Mouse (Mus musculus) heart, embryonic 13.5 days (tissue): ENCODE data around the gene Cdh4. TPM values are rescaled to one million over a fixed set of nuclear protein-coding genes. Genes with fewer than 3 reads are reported as not detected.
A peak's percentile ranks its signal among the peaks of the same experiment; 100 is the strongest.

Experiments
- ATAC-seq: fragments of 200-750 bp; cut with Nextera tagmentation; 2 replicates; pipeline ENCODE4 v1.8.0; 2017; ENCODE audit warnings: moderate TSS enrichment; ENCODE audit not compliant: insufficient number of reproducible peaks, low FRiP score, low TSS enrichment; ENCODE audit errors: extremely low read depth
- H3K27ac ChIP-seq: fragments of 300-500 bp; sonication (generic); replicated peaks from 2 replicates; pipeline ENCODE4 v1.5.1; 2015; ENCODE audit warnings: moderate library complexity, mild to moderate bottlenecking, inconsistent platforms
- H3K27me3 ChIP-seq: fragments of 300-500 bp; sonication (generic); replicated peaks from 2 replicates; pipeline ENCODE4 v1.6.1; 2015; ENCODE audit warnings: mild to moderate bottlenecking, inconsistent platforms
- H3K36me3 ChIP-seq: fragments of 300-500 bp; sonication (generic); 2 replicates; pipeline ENCODE4 v1.6.1; 2015; ENCODE audit warnings: mild to moderate bottlenecking, inconsistent platforms
- H3K4me1 ChIP-seq: fragments of 300-500 bp; sonication (generic); 2 replicates; pipeline ENCODE4 v1.6.1; 2015; ENCODE audit warnings: inconsistent platforms
- H3K4me2 ChIP-seq: fragments of 300-500 bp; sonication (generic); 2 replicates; pipeline ENCODE4 v1.6.1; 2015; ENCODE audit warnings: inconsistent platforms, mild to moderate bottlenecking, moderate library complexity
- H3K4me3 ChIP-seq: fragments of 300-500 bp; sonication (generic); 2 replicates; pipeline ENCODE4 v1.5.1; 2015; ENCODE audit warnings: moderate library complexity, mild to moderate bottlenecking, inconsistent platforms
- H3K9ac ChIP-seq: fragments of 300-500 bp; sonication (generic); 2 replicates; pipeline ENCODE4 v1.6.1; 2015; ENCODE audit warnings: inconsistent platforms, mild to moderate bottlenecking, moderate library complexity
- H3K9me3 ChIP-seq: fragments of 300-500 bp; sonication (generic); 2 replicates; pipeline ENCODE4 v1.6.1; 2016; ENCODE audit warnings: inconsistent platforms
- WGBS: fragments of 180-500 bp; shearing (Covaris S2); methylation state at CpG from one replicate; pipeline ENCODE4 v1.1.7; 2015; ENCODE audit warnings: mixed read lengths; 5-methylcytosine and 5-hydroxymethylcytosine counted together
- polyA plus RNA-seq: library from polyadenylated mRNA; unstranded; fragments of >200 nt; fragmentation: Nextera tagmentation; extraction: Ambion mirVana; gene quantifications from 2 replicates; pipeline ENCODE4 v1.2.1, GENCODE M21; 2015

Gene Cdh4
- polyA plus RNA-seq, 1 experiment from 2014 or later, result 1.4 TPM

GRCm38 (mm10) chr2:179794354-179794753, 352.1 kb downstream of the Cdh4 start:
- Histone ChIP-seq H3K4me3 (no peak overlapping the region), H3K36me3 (no peaks in the 10 kb centered on the region), H3K9me3 (no peaks in the 10 kb centered on the region), H3K27me3 (no peaks in the 10 kb centered on the region), H3K4me1 (peaks cover 33% of the 10 kb centered on the region), H3K27ac (no peak overlapping the region), H3K9ac (no peak overlapping the region), H3K4me2 (no peak overlapping the region)
- no peak for ATAC-seq
- 55% methylated on average over 1 of the region's 1 CpGs for WGBS

- Histone ChIP-seq H3K36me3 (no peaks in the 10 kb centered on the region), H3K4me1 (peaks cover 44% of the 10 kb centered on the region), H3K27ac (no peak overlapping the region), H3K4me2 (no peak overlapping the region), H3K27me3 (no peaks in the 10 kb centered on the region), H3K9me3 (no peaks in the 10 kb centered on the region), H3K9ac (no peak overlapping the region), H3K4me3 (no peak overlapping the region)
- no peak for ATAC-seq
- 75% methylated on average over 12 of the region's 12 CpGs for WGBS
Observed at GRCm38 (mm10) chr2:179795452-179795851, 353.2 kb downstream of the Cdh4 start.

- Histone ChIP-seq H3K4me3 (no peak overlapping the region), H3K27ac (0 out of 2 replicates have a peak overlapping the region, but pooled peaks have one; percentile 40), H3K27me3 (no peaks in the 10 kb centered on the region; the same call in 1 of the 2 replicates), H3K4me1 (peaks cover 48% of the 10 kb centered on the region), H3K36me3 (no peaks in the 10 kb centered on the region), H3K9me3 (no peaks in the 10 kb centered on the region), H3K4me2 (no peak overlapping the region), H3K9ac (no peak overlapping the region)
- WGBS, result 78% methylated on average over 19 of the region's 19 CpGs
- ATAC-seq, result no peak
Observed at GRCm38 (mm10) chr2:179799906-179800532, 357.8 kb downstream of the Cdh4 start.

GRCm38 (mm10) chr2:179801042-179801441, 358.8 kb downstream of the Cdh4 start:
- Histone ChIP-seq H3K9me3 (no peaks in the 10 kb centered on the region), H3K36me3 (no peaks in the 10 kb centered on the region), H3K27ac (peak overlapping the region; percentile 40), H3K4me1 (peaks cover 48% of the 10 kb centered on the region), H3K27me3 (no peaks in the 10 kb centered on the region; the same call in 1 of the 2 replicates), H3K4me3 (no peak overlapping the region), H3K4me2 (no peak overlapping the region), H3K9ac (no peak overlapping the region)
- 37% methylated on average over 7 of the region's 7 CpGs for WGBS
- ATAC-seq, result no peak

- no peak for ATAC-seq
- H3K4me3 ChIP-seq, result no peak overlapping the region
- H3K36me3 ChIP-seq, result no peaks in the 10 kb centered on the region
- WGBS, result 72% methylated on average over 1 of the region's 1 CpGs
- H3K27ac ChIP-seq, result no peak overlapping the region
- H3K9ac ChIP-seq, result no peak overlapping the region
- no peak overlapping the region for H3K4me2 ChIP-seq
- peaks cover 48% of the 10 kb centered on the region for H3K4me1 ChIP-seq
- H3K9me3 ChIP-seq, result peaks cover 5% of the 10 kb centered on the region; the same call in 1 of the 2 replicates
- no peaks in the 10 kb centered on the region; the same call in 1 of the 2 replicates for H3K27me3 ChIP-seq
Observed at GRCm38 (mm10) chr2:179802411-179802810, 360.2 kb downstream of the Cdh4 start.

- H3K4me2 ChIP-seq, result no peak overlapping the region
- WGBS, result 81% methylated on average over 5 of the region's 5 CpGs
- H3K4me1 ChIP-seq, result no peaks in the 10 kb centered on the region
- peaks cover 5% of the 10 kb centered on the region; the same call in 1 of the 2 replicates for H3K9me3 ChIP-seq
- no peak overlapping the region for H3K4me3 ChIP-seq
- no peak for ATAC-seq
- H3K9ac ChIP-seq, result no peak overlapping the region
- H3K36me3 ChIP-seq, result no peaks in the 10 kb centered on the region
- no peak overlapping the region for H3K27ac ChIP-seq
- H3K27me3 ChIP-seq, result no peaks in the 10 kb centered on the region
Observed at GRCm38 (mm10) chr2:179811086-179811485, 368.9 kb downstream of the Cdh4 start.

- Histone ChIP-seq H3K4me1 (no peaks in the 10 kb centered on the region), H3K27ac (no peak overlapping the region), H3K4me2 (no peak overlapping the region), H3K9me3 (no peaks in the 10 kb centered on the region), H3K9ac (no peak overlapping the region), H3K36me3 (no peaks in the 10 kb centered on the region), H3K4me3 (no peak overlapping the region), H3K27me3 (no peaks in the 10 kb centered on the region)
- WGBS, result 58% methylated on average over 11 of the region's 11 CpGs
- ATAC-seq, result no peak
Observed at GRCm38 (mm10) chr2:179813035-179813827, 371.0 kb downstream of the Cdh4 start.

GRCm38 (mm10) chr2:179824776-179825326, 382.6 kb downstream of the Cdh4 start:
- H3K9me3 ChIP-seq, result no peaks in the 10 kb centered on the region
- WGBS, result 40% methylated on average over 18 of the region's 18 CpGs
- H3K4me3 ChIP-seq, result no peak overlapping the region
- no peaks in the 10 kb centered on the region for H3K36me3 ChIP-seq
- no peak overlapping the region for H3K9ac ChIP-seq
- H3K4me2 ChIP-seq, result no peak overlapping the region
- no peaks in the 10 kb centered on the region for H3K4me1 ChIP-seq
- H3K27ac ChIP-seq, result no peak overlapping the region
- H3K27me3 ChIP-seq, result peaks cover 17% of the 10 kb centered on the region; the same call in 1 of the 2 replicates
- no peak for ATAC-seq

GRCm38 (mm10) chr2:179828968-179829367, 386.7 kb downstream of the Cdh4 start:
- Histone ChIP-seq H3K9me3 (no peaks in the 10 kb centered on the region), H3K4me1 (no peaks in the 10 kb centered on the region), H3K4me3 (no peak overlapping the region), H3K27ac (no peak overlapping the region), H3K9ac (no peak overlapping the region), H3K36me3 (no peaks in the 10 kb centered on the region), H3K4me2 (no peak overlapping the region), H3K27me3 (peaks cover 8% of the 10 kb centered on the region; the same call in 1 of the 2 replicates)
- 79% methylated on average over 6 of the region's 6 CpGs for WGBS
- ATAC-seq, result no peak

- no peaks in the 10 kb centered on the region for H3K9me3 ChIP-seq
- H3K4me1 ChIP-seq, result no peaks in the 10 kb centered on the region
- H3K4me2 ChIP-seq, result no peak overlapping the region
- 31% methylated on average over 6 of the region's 6 CpGs for WGBS
- no peak overlapping the region for H3K4me3 ChIP-seq
- no peaks in the 10 kb centered on the region; the same call in 1 of the 2 replicates for H3K27me3 ChIP-seq
- H3K27ac ChIP-seq, result no peak overlapping the region
- no peak for ATAC-seq
- H3K9ac ChIP-seq, result no peak overlapping the region
- H3K36me3 ChIP-seq, result no peaks in the 10 kb centered on the region
Observed at GRCm38 (mm10) chr2:179829972-179830371, 387.7 kb downstream of the Cdh4 start.

GRCm38 (mm10) chr2:179834892-179835291, 392.7 kb downstream of the Cdh4 start:
- H3K9me3 ChIP-seq, result no peaks in the 10 kb centered on the region
- H3K4me3 ChIP-seq, result no peak overlapping the region
- H3K4me1 ChIP-seq, result no peaks in the 10 kb centered on the region
- H3K9ac ChIP-seq, result no peak overlapping the region
- H3K36me3 ChIP-seq, result no peaks in the 10 kb centered on the region
- ATAC-seq, result no peak
- peaks cover 10% of the 10 kb centered on the region; the same call in 1 of the 2 replicates for H3K27me3 ChIP-seq
- 78% methylated on average over 9 of the region's 9 CpGs for WGBS
- H3K27ac ChIP-seq, result no peak overlapping the region
- H3K4me2 ChIP-seq, result no peak overlapping the region
